Mouse (Mus musculus): ENCODE measurements around the gene Fam222a. TPM values are rescaled to one million over a fixed set of nuclear protein-coding genes. Genes with fewer than 3 reads are reported as not detected.
A peak's percentile ranks its signal among the peaks of the same experiment; 100 is the strongest.

Gene Fam222a
- total and polyA plus RNA-seq, 2 experiments from 2014 or later: 1.3 to 5.0 TPM

DNA sequence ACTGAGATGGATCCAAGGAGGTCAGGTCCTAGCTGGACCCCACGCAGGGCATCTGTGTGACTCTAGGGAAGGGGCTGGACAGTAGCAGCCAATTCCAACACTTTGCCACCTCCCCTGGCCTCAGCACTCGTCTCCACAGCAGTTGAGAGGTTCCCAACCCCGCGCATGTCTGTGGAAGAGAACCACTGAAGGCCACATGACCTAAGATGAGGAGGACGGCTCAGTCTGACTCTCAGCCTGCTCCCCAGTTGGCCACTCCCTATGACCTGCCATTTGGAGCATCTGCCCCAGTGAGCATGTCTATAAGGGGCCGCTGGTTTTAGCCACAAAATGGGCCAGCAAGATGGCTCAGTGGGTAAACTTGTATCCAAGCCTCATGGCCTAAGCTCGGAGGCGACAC, 34.2 kb downstream of the Fam222a start:
- Histone ChIP-seq H3K4me3 (ENCODE audit: low read depth, low read length) (no peak overlapping the region), H3K4me1 (ENCODE audit: control insufficient read depth, insufficient read depth) (no peaks in the 10 kb centered on the region), H3K4me2 (ENCODE audit: low read depth, low read length) (no peak overlapping the region), H3K27me3 (ENCODE audit: control insufficient read depth, insufficient read depth, low read length) (no peaks in the 10 kb centered on the region), H3K9ac (replicated peaks; ENCODE audit: low read depth, low read length) (no peak overlapping the region), H3K27ac (ENCODE audit: low read depth) (no peak overlapping the region), H3K36me3 (replicated peaks; ENCODE audit: control insufficient read depth, insufficient read depth, low read length) (no peaks in the 10 kb centered on the region), H3K9me3 (replicated peaks; ENCODE audit: control insufficient read depth, low read length) (no peaks in the 10 kb centered on the region)
- ATAC-seq (ENCODE audit: insufficient read depth, low read depth): no peak
- 73% methylated on average over 8 of the region's 8 CpGs for WGBS
- no peak for DNase-seq (ENCODE audit: low spot score)
- TF ChIP-seq EP300 (IDR thresholded peaks at IDR 0.05; ENCODE audit: low read depth): no peak
- TF ChIP-seq CTCF (IDR thresholded peaks at IDR 0.05; ENCODE audit: low read depth): no peak

- Histone ChIP-seq H3K4me2 (ENCODE audit: low read depth, low read length) (no peak overlapping the region), H3K9me3 (replicated peaks; ENCODE audit: control insufficient read depth, low read length) (no peaks in the 10 kb centered on the region), H3K27me3 (ENCODE audit: control insufficient read depth, insufficient read depth, low read length) (no peaks in the 10 kb centered on the region), H3K36me3 (replicated peaks; ENCODE audit: control insufficient read depth, insufficient read depth, low read length) (no peaks in the 10 kb centered on the region), H3K4me3 (ENCODE audit: low read depth, low read length) (no peak overlapping the region), H3K4me1 (ENCODE audit: control insufficient read depth, insufficient read depth) (peaks cover 15% of the 10 kb centered on the region), H3K9ac (replicated peaks; ENCODE audit: low read depth, low read length) (no peak overlapping the region), H3K27ac (ENCODE audit: low read depth) (no peak overlapping the region)
- ATAC-seq (ENCODE audit: insufficient read depth, low read depth) (no peak), DNase-seq (ENCODE audit: low spot score) (no peak)
- TF ChIP-seq EP300 (IDR thresholded peaks at IDR 0.05; ENCODE audit: low read depth): no peak
- TF ChIP-seq CTCF (IDR thresholded peaks at IDR 0.05; ENCODE audit: low read depth): peak; percentile 31
- WGBS: 74% methylated on average over 5 of the region's 5 CpGs
Observed at GRCm38 (mm10) chr5:114603975-114604374, 36.2 kb downstream of the Fam222a start.

GRCm38 (mm10) chr5:114604781-114605290, 37.0 kb downstream of the Fam222a start:
- no peaks in the 10 kb centered on the region for H3K9me3 ChIP-seq (replicated peaks; ENCODE audit: control insufficient read depth, low read length)
- no peak overlapping the region for H3K4me3 ChIP-seq (ENCODE audit: low read depth, low read length)
- WGBS: 32% methylated on average over 11 of the region's 11 CpGs
- H3K27me3 ChIP-seq (ENCODE audit: control insufficient read depth, insufficient read depth, low read length): no peaks in the 10 kb centered on the region
- H3K4me1 ChIP-seq (ENCODE audit: control insufficient read depth, insufficient read depth): peaks cover 16% of the 10 kb centered on the region
- TF ChIP-seq EP300 (IDR thresholded peaks at IDR 0.05; ENCODE audit: low read depth): no peak
- peak; percentile 62 for TF ChIP-seq CTCF (IDR thresholded peaks at IDR 0.05; ENCODE audit: low read depth)
- no peaks in the 10 kb centered on the region for H3K36me3 ChIP-seq (replicated peaks; ENCODE audit: control insufficient read depth, insufficient read depth, low read length)
- no peak overlapping the region for H3K27ac ChIP-seq (ENCODE audit: low read depth)
- H3K4me2 ChIP-seq (ENCODE audit: low read depth, low read length): no peak overlapping the region
- no peak overlapping the region for H3K9ac ChIP-seq (replicated peaks; ENCODE audit: low read depth, low read length)
- DNase-seq (ENCODE audit: low spot score) (no peak), ATAC-seq (ENCODE audit: insufficient read depth, low read depth) (0 out of 2 replicates have a peak, but pooled peaks have one; percentile 36)

DNA sequence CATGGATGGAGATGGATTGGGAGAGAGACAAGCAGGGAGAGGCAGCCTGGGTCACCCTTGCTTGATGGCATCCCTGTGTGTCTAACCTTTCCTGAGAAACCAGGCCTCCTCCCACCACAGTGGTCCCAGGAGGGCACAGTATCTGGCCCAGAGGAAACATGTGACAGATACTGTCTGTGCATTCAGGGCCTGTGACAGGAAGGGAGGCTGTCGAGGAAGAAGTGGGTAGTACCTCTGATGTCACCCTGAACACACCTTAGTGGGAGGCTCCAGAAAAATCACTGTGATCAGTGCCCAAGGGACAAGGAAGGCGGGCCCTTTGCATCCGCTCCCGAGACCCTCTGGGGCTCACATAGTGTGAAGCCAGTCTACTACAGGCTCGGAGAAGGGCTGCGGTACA, 38.2 kb downstream of the Fam222a start:
- Histone ChIP-seq H3K4me3 (ENCODE audit: low read depth, low read length) (no peak overlapping the region), H3K4me1 (ENCODE audit: control insufficient read depth, insufficient read depth) (peaks cover 16% of the 10 kb centered on the region), H3K36me3 (replicated peaks; ENCODE audit: control insufficient read depth, insufficient read depth, low read length) (no peaks in the 10 kb centered on the region), H3K9me3 (replicated peaks; ENCODE audit: control insufficient read depth, low read length) (no peaks in the 10 kb centered on the region), H3K27ac (ENCODE audit: low read depth) (no peak overlapping the region), H3K9ac (replicated peaks; ENCODE audit: low read depth, low read length) (no peak overlapping the region), H3K4me2 (ENCODE audit: low read depth, low read length) (no peak overlapping the region), H3K27me3 (ENCODE audit: control insufficient read depth, insufficient read depth, low read length) (no peaks in the 10 kb centered on the region)
- DNase-seq (ENCODE audit: low spot score) (no peak), ATAC-seq (ENCODE audit: insufficient read depth, low read depth) (no peak)
- WGBS: 76% methylated on average over 6 of the region's 6 CpGs
- TF ChIP-seq EP300 (IDR thresholded peaks at IDR 0.05; ENCODE audit: low read depth): no peak

DNA sequence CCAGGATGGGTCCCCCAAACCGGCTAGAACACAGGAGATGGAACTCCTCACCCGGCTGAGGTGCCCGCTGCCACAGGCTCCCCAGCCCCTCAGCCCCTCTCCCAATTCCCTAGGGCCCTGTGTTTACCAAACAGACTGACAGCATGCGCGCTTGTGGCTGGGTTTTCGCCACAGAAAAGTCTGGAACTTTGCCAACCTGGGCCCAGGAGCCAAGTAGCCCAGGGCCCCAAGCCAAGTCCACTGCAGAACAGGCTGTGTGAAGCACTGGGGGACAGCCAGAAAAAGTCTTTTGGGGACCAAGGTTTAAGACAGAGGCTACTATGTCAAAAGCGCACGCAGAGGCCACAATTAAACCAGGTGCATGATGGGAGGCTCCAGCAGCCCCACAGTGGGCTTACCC, 39.8 kb downstream of the Fam222a start:
- no peaks in the 10 kb centered on the region for H3K36me3 ChIP-seq (replicated peaks; ENCODE audit: control insufficient read depth, insufficient read depth, low read length)
- no peak for ATAC-seq (ENCODE audit: insufficient read depth, low read depth)
- TF ChIP-seq EP300 (IDR thresholded peaks at IDR 0.05; ENCODE audit: low read depth) (no peak), CTCF (IDR thresholded peaks at IDR 0.05; ENCODE audit: low read depth) (no peak)
- no peak overlapping the region for H3K4me2 ChIP-seq (ENCODE audit: low read depth, low read length)
- no peaks in the 10 kb centered on the region for H3K27me3 ChIP-seq (ENCODE audit: control insufficient read depth, insufficient read depth, low read length)
- no peaks in the 10 kb centered on the region for H3K9me3 ChIP-seq (replicated peaks; ENCODE audit: control insufficient read depth, low read length)
- H3K27ac ChIP-seq (ENCODE audit: low read depth): no peak overlapping the region
- WGBS: 46% methylated on average over 8 of the region's 8 CpGs
- no peak overlapping the region for H3K4me3 ChIP-seq (ENCODE audit: low read depth, low read length)
- DNase-seq (ENCODE audit: low spot score): no peak
- peaks cover 16% of the 10 kb centered on the region for H3K4me1 ChIP-seq (ENCODE audit: control insufficient read depth, insufficient read depth)
- H3K9ac ChIP-seq (replicated peaks; ENCODE audit: low read depth, low read length): no peak overlapping the region

DNA sequence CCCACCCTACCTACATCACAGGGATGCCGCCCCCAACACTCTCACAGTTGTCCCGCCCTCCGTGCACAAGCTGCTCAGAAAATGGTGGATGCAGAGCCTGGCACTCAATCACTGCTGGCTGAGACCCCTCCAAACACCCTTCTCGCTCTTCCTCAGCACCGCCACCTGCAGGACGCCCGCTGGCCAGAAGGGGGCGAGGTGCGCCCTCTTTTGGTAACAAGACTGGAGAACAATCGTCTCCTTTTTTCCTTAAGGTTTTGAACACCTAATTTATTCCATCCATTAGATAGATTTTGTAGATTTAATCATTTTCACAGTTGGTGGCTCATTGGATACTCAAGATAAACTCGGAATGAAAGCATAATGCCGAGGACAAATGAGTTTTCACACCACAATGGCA, 40.7 kb downstream of the Fam222a start:
- no peak overlapping the region for H3K27ac ChIP-seq (ENCODE audit: low read depth)
- 12% methylated on average over 12 of the region's 12 CpGs for WGBS
- H3K4me3 ChIP-seq (ENCODE audit: low read depth, low read length): no peak overlapping the region
- no peak overlapping the region for H3K4me2 ChIP-seq (ENCODE audit: low read depth, low read length)
- TF ChIP-seq EP300 (IDR thresholded peaks at IDR 0.05; ENCODE audit: low read depth): no peak
- TF ChIP-seq CTCF (IDR thresholded peaks at IDR 0.05; ENCODE audit: low read depth): peak; percentile 88
- no peaks in the 10 kb centered on the region for H3K9me3 ChIP-seq (replicated peaks; ENCODE audit: control insufficient read depth, low read length)
- H3K36me3 ChIP-seq (replicated peaks; ENCODE audit: control insufficient read depth, insufficient read depth, low read length): no peaks in the 10 kb centered on the region
- H3K27me3 ChIP-seq (ENCODE audit: control insufficient read depth, insufficient read depth, low read length): no peaks in the 10 kb centered on the region
- H3K4me1 ChIP-seq (ENCODE audit: control insufficient read depth, insufficient read depth): peaks cover 16% of the 10 kb centered on the region
- no peak for ATAC-seq (ENCODE audit: insufficient read depth, low read depth)
- DNase-seq (ENCODE audit: low spot score): peak; percentile 51
- H3K9ac ChIP-seq (replicated peaks; ENCODE audit: low read depth, low read length): no peak overlapping the region

Measured in heart, postnatal 0 days (tissue).